Mouse (Mus musculus) 3134 (cell line): ENCODE results near the gene Dlg2.

Experiments used
- DNase-seq: peaks from one replicate; pipeline ENCODE4 v3.0.0-alpha.2; 2011; ENCODE audit warnings: low spot score; ENCODE audit not compliant: insufficient read length; ENCODE audit errors: extremely low read depth

Gene Dlg2

GRCm38 (mm10) chr7:91544600-91544999, 1068.1 kb downstream of the Dlg2 start:
- DNase-seq, result no peak

GRCm38 (mm10) chr7:91548796-91549195, 1072.3 kb downstream of the Dlg2 start:
- no peak for DNase-seq

GRCm38 (mm10) chr7:91557582-91557981, 1081.1 kb downstream of the Dlg2 start:
- no peak for DNase-seq

GRCm38 (mm10) chr7:91567423-91567822, 1091.0 kb downstream of the Dlg2 start:
- no peak for DNase-seq

- no peak for DNase-seq
Observed at GRCm38 (mm10) chr7:91570969-91571368, 1094.5 kb downstream of the Dlg2 start.

- no peak for DNase-seq
Observed at GRCm38 (mm10) chr7:91572666-91573065, 1096.2 kb downstream of the Dlg2 start.

GRCm38 (mm10) chr7:91573321-91573720, 1096.8 kb downstream of the Dlg2 start:
- DNase-seq, result no peak

- no peak for DNase-seq
Observed at GRCm38 (mm10) chr7:91576216-91576615, 1099.7 kb downstream of the Dlg2 start.

GRCm38 (mm10) chr7:91582203-91582602, 1105.7 kb downstream of the Dlg2 start:
- DNase-seq, result no peak

GRCm38 (mm10) chr7:91583566-91583965, 1107.1 kb downstream of the Dlg2 start:
- DNase-seq, result peak; percentile 7

GRCm38 (mm10) chr7:91591261-91592170, 1115.0 kb downstream of the Dlg2 start:
- peak; percentile 30 for DNase-seq

- no peak for DNase-seq
Observed at GRCm38 (mm10) chr7:91598549-91598948, 1122.1 kb downstream of the Dlg2 start.

GRCm38 (mm10) chr7:91601307-91601706, 1124.8 kb downstream of the Dlg2 start:
- DNase-seq, result no peak

- DNase-seq, result no peak
Observed at GRCm38 (mm10) chr7:91603561-91603960, 1127.1 kb downstream of the Dlg2 start.

GRCm38 (mm10) chr7:91653033-91653432, 1176.6 kb downstream of the Dlg2 start:
- no peak for DNase-seq

GRCm38 (mm10) chr7:91659498-91659897, 1183.0 kb downstream of the Dlg2 start:
- DNase-seq, result no peak

GRCm38 (mm10) chr7:91672236-91673017, 1196.0 kb downstream of the Dlg2 start:
- DNase-seq, result no peak

GRCm38 (mm10) chr7:91674401-91674800, 1197.9 kb downstream of the Dlg2 start:
- DNase-seq, result no peak

GRCm38 (mm10) chr7:91677934-91678333, 1201.5 kb downstream of the Dlg2 start:
- no peak for DNase-seq

GRCm38 (mm10) chr7:91687930-91688329, 1211.5 kb downstream of the Dlg2 start:
- DNase-seq, result no peak

GRCm38 (mm10) chr7:91689829-91690228, 1213.4 kb downstream of the Dlg2 start:
- DNase-seq, result no peak

GRCm38 (mm10) chr7:91709853-91710252, 1233.4 kb downstream of the Dlg2 start:
- no peak for DNase-seq
